Mouse (Mus musculus): ENCODE data around the gene Tanc1. TPM values are rescaled to one million over a fixed set of nuclear protein-coding genes. Genes with fewer than 3 reads are reported as not detected.

The Tanc1 gene
- polyA plus RNA-seq, 1 experiment from 2014 or later: 23.6 TPM

DNA sequence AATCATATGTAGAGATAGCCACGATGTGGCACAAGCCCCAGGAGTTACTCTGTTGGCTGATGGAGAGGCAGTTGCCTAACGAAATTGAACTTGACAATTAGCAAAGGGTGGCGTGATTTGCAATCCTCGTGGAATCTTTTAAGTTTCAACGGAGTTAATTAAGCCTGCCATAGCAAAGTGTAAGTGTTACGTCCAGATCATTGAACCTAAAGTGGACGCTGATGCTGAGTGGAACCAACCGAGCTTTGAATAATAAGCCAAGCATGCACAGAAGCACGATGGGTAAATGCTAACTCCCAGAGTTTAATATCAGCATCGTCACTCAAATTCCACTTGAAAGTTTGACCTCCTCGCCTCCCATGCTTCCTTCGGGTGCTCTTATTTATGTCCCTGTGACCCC lies 149.3 kb downstream of the Tanc1 start:
- H3K27me3 ChIP-seq: no peaks in the 10 kb centered on the region
- no peak overlapping the region for H3K27ac ChIP-seq
- ATAC-seq (ENCODE audit: low FRiP score): no peak
- H3K36me3 ChIP-seq (replicated peaks): 0 out of 2 replicates have a peak, but pooled peaks cover 4% of the 10 kb centered on the region
- H3K9me3 ChIP-seq: no peaks in the 10 kb centered on the region
- no peak overlapping the region for H3K4me2 ChIP-seq
- H3K4me3 ChIP-seq (replicated peaks): no peak overlapping the region
- H3K9ac ChIP-seq: no peak overlapping the region
- H3K4me1 ChIP-seq: peaks cover 12% of the 10 kb centered on the region
- 31% methylated on average over 12 of the region's 12 CpGs for WGBS

- Histone ChIP-seq H3K36me3 (replicated peaks) (0 out of 2 replicates have a peak, but pooled peaks cover 4% of the 10 kb centered on the region), H3K27ac (no peak overlapping the region), H3K9ac (no peak overlapping the region), H3K4me3 (replicated peaks) (no peak overlapping the region), H3K27me3 (no peaks in the 10 kb centered on the region), H3K9me3 (no peaks in the 10 kb centered on the region), H3K4me1 (peaks cover 8% of the 10 kb centered on the region), H3K4me2 (no peak overlapping the region)
- ATAC-seq (ENCODE audit: low FRiP score): no peak
- WGBS: 92% methylated on average over 5 of the region's 5 CpGs
Measured at GRCm38 (mm10) chr2:59762277-59762676, 150.4 kb downstream of the Tanc1 start.

DNA sequence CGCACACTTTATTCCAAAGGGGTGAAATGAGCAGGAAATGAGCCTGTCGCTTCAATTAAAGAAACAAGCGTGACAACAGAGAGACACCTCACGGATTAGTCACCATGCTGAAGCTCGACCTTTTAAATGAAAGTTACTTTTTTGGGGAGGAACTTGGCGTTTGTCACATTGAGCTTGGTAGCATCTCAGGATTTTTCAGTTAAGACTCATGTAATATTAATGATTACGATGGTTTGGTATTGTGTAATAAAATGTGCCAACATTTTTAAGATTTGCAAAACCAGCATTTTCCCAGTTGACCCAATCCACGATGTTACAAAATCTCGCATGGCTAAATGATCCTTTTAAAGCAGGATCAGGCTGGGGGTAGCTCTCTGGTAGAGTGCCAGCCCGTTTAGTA lies 153.8 kb downstream of the Tanc1 start:
- H3K9ac ChIP-seq: no peak overlapping the region
- H3K4me3 ChIP-seq (replicated peaks): no peak overlapping the region
- 72% methylated on average over 10 of the region's 10 CpGs for WGBS
- no peaks in the 10 kb centered on the region for H3K36me3 ChIP-seq (replicated peaks)
- H3K9me3 ChIP-seq: no peaks in the 10 kb centered on the region
- no peak overlapping the region for H3K4me2 ChIP-seq
- no peak overlapping the region for H3K27ac ChIP-seq
- H3K4me1 ChIP-seq: peaks cover 12% of the 10 kb centered on the region
- ATAC-seq (ENCODE audit: low FRiP score): no peak
- H3K27me3 ChIP-seq: no peaks in the 10 kb centered on the region

DNA sequence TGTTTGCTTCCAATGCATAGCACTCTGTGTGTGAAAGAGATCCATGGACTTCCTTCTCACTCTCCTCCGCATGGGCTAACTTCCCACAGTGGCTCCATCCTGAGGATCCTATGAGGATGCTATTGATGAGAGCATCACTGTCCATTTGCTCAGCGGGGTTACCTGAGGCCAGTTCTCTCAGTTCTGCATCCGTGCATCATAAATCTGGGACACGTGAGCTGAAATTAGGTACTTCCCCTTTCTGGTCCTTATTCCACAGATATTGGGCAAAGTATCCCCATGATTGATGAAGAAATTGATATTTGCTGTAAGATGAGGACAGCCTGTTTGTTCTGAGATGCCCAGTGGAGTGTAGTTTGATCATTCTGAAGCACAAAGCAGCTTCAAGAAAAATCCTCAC lies 156.1 kb downstream of the Tanc1 start:
- 93% methylated on average over 4 of the region's 4 CpGs for WGBS
- H3K9me3 ChIP-seq: no peaks in the 10 kb centered on the region
- peaks cover 34% of the 10 kb centered on the region for H3K4me1 ChIP-seq
- H3K9ac ChIP-seq: no peak overlapping the region
- H3K27me3 ChIP-seq: no peaks in the 10 kb centered on the region
- H3K36me3 ChIP-seq (replicated peaks): no peaks in the 10 kb centered on the region
- ATAC-seq (ENCODE audit: low FRiP score): no peak
- no peak overlapping the region for H3K4me2 ChIP-seq
- no peak overlapping the region for H3K4me3 ChIP-seq (replicated peaks)
- no peak overlapping the region for H3K27ac ChIP-seq

DNA sequence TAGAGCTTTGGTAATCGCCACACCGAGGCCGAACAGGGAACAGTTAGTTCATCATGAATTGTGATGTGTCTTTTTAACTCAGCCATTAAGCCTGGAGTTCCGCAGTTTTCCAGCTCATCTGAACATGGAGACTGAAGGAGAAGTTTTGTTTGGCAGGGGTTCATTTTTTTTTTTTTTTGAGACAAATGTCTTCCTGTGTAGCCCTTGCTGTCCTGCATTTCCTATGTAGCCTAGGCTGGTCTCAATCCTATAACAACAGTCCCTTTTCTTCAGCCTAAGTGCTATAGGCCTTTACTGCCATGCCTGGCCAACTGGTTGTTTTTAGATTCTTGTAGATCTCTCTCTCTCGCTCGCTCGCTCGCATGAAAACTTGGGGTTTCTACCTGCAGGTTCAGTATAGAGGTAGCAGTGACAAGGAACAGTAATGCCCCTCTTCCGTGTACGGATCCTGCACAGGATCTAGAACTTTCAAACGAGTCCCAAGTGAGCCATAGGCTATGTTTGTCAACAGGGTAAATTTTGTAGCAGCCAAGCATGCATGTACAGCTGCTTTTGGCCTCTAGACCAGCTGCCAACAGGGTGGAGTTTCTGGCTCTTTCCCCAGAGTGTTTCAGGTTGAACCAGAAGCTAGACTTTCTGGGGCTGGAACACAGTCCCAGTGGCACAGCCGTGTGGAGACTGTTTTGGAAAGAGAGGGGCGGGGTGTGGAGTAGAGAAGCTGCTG lies 157.0 kb downstream of the Tanc1 start:
- Histone ChIP-seq H3K9ac (no peak overlapping the region), H3K4me2 (no peak overlapping the region), H3K4me3 (replicated peaks) (no peak overlapping the region), H3K36me3 (replicated peaks) (no peaks in the 10 kb centered on the region), H3K4me1 (peaks cover 39% of the 10 kb centered on the region), H3K27ac (no peak overlapping the region), H3K27me3 (no peaks in the 10 kb centered on the region), H3K9me3 (no peaks in the 10 kb centered on the region)
- WGBS: 94% methylated on average over 13 of the region's 13 CpGs
- no peak for ATAC-seq (ENCODE audit: low FRiP score)

GRCm38 (mm10) chr2:59769385-59769735 lies 157.5 kb downstream of the Tanc1 start:
- no peak for ATAC-seq (ENCODE audit: low FRiP score)
- Histone ChIP-seq H3K27me3 (no peaks in the 10 kb centered on the region), H3K4me1 (peaks cover 39% of the 10 kb centered on the region), H3K9me3 (no peaks in the 10 kb centered on the region), H3K4me3 (replicated peaks) (no peak overlapping the region), H3K4me2 (no peak overlapping the region), H3K36me3 (replicated peaks) (no peaks in the 10 kb centered on the region), H3K27ac (no peak overlapping the region), H3K9ac (no peak overlapping the region)
- whole genome bisulfite sequencing: 86% methylated on average over 3 of the region's 3 CpGs

DNA sequence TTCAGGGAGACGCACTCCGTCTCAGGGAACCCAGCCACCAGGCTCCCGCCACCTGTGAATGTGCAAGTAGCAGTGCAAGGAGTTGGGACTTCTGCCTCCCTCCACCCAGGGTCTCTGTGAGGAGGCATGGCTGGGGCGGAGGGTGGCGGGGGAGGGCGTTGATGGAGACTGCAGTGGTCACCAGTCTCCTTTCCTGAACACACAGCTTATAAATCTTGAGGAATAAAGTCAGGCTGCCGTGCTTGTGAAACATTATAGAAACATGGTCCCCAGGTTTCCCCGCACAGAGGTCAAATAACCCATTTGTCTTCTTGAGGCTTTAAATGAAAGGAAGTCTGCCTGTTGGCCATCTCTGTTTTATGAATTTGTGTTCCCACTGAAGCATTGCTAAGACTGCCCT lies 159.9 kb downstream of the Tanc1 start:
- Histone ChIP-seq H3K9ac (no peak overlapping the region), H3K9me3 (no peaks in the 10 kb centered on the region), H3K27ac (no peak overlapping the region), H3K4me1 (peaks cover 35% of the 10 kb centered on the region), H3K36me3 (replicated peaks) (no peaks in the 10 kb centered on the region), H3K4me2 (no peak overlapping the region), H3K4me3 (replicated peaks) (no peak overlapping the region), H3K27me3 (no peaks in the 10 kb centered on the region)
- 76% methylated on average over 8 of the region's 8 CpGs for WGBS
- ATAC-seq (ENCODE audit: low FRiP score): no peak; the same call in 1 of the 2 replicates

GRCm38 (mm10) chr2:59772261-59772683 lies 160.4 kb downstream of the Tanc1 start:
- Histone ChIP-seq H3K4me2 (no peak overlapping the region), H3K27ac (no peak overlapping the region), H3K9me3 (no peaks in the 10 kb centered on the region), H3K4me3 (replicated peaks) (no peak overlapping the region), H3K4me1 (peaks cover 35% of the 10 kb centered on the region), H3K27me3 (no peaks in the 10 kb centered on the region), H3K9ac (no peak overlapping the region), H3K36me3 (replicated peaks) (no peaks in the 10 kb centered on the region)
- WGBS: 34% methylated on average over 12 of the region's 12 CpGs
- ATAC-seq (ENCODE audit: low FRiP score): peak; percentile 33; the same call in 1 of the 2 replicates

- 90% methylated on average over 6 of the region's 6 CpGs for WGBS
- ATAC-seq (ENCODE audit: low FRiP score): no peak
- H3K9me3 ChIP-seq: no peaks in the 10 kb centered on the region
- no peak overlapping the region for H3K27ac ChIP-seq
- H3K4me1 ChIP-seq: peaks cover 35% of the 10 kb centered on the region
- H3K27me3 ChIP-seq: no peaks in the 10 kb centered on the region
- no peak overlapping the region for H3K9ac ChIP-seq
- no peak overlapping the region for H3K4me2 ChIP-seq
- no peak overlapping the region for H3K4me3 ChIP-seq (replicated peaks)
- no peaks in the 10 kb centered on the region for H3K36me3 ChIP-seq (replicated peaks)
Measured at GRCm38 (mm10) chr2:59774374-59774773, 162.5 kb downstream of the Tanc1 start.

GRCm38 (mm10) chr2:59775148-59775547 lies 163.3 kb downstream of the Tanc1 start:
- no peak overlapping the region for H3K4me3 ChIP-seq (replicated peaks)
- H3K4me2 ChIP-seq: no peak overlapping the region
- H3K4me1 ChIP-seq: peaks cover 35% of the 10 kb centered on the region
- 66% methylated on average over 5 of the region's 5 CpGs for WGBS
- H3K36me3 ChIP-seq (replicated peaks): no peaks in the 10 kb centered on the region
- H3K27me3 ChIP-seq: no peaks in the 10 kb centered on the region
- H3K9ac ChIP-seq: no peak overlapping the region
- no peak overlapping the region for H3K27ac ChIP-seq
- no peak for ATAC-seq (ENCODE audit: low FRiP score)
- H3K9me3 ChIP-seq: no peaks in the 10 kb centered on the region

GRCm38 (mm10) chr2:59775820-59776219 lies 164.0 kb downstream of the Tanc1 start:
- no peaks in the 10 kb centered on the region for H3K36me3 ChIP-seq (replicated peaks)
- H3K4me2 ChIP-seq: no peak overlapping the region
- no peak for ATAC-seq (ENCODE audit: low FRiP score)
- WGBS: 78% methylated on average over 6 of the region's 6 CpGs
- H3K4me1 ChIP-seq: peaks cover 30% of the 10 kb centered on the region
- no peaks in the 10 kb centered on the region for H3K27me3 ChIP-seq
- H3K27ac ChIP-seq: no peak overlapping the region
- H3K4me3 ChIP-seq (replicated peaks): no peak overlapping the region
- H3K9ac ChIP-seq: no peak overlapping the region
- no peaks in the 10 kb centered on the region for H3K9me3 ChIP-seq

DNA sequence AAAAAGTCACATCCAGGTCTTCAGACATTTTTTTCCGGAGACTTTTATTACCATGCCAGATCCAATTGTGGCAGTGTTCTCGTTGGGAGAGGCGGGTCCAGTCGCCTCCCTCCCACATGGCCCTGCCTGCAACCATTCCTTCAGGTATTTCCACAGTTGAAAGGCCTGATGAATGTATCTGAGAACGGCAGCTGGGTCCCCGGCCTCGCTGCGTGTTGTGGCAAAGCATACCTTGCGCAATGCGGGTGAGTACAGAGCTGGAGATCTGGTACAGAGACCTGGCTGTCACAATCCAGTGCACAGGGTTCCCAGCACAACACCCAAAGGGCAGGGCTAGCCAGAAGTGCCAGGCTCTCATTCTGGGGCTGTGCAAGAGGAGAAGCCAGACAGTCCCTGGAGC lies 167.5 kb downstream of the Tanc1 start:
- WGBS: 87% methylated on average over 10 of the region's 10 CpGs
- Histone ChIP-seq H3K4me3 (replicated peaks) (no peak overlapping the region), H3K9ac (no peak overlapping the region), H3K27ac (no peak overlapping the region), H3K4me1 (peaks cover 7% of the 10 kb centered on the region; the same call in 1 of the 2 replicates), H3K9me3 (no peaks in the 10 kb centered on the region), H3K27me3 (no peaks in the 10 kb centered on the region), H3K4me2 (no peak overlapping the region), H3K36me3 (replicated peaks) (no peaks in the 10 kb centered on the region)
- no peak for ATAC-seq (ENCODE audit: low FRiP score)

GRCm38 (mm10) chr2:59780240-59780639 lies 168.4 kb downstream of the Tanc1 start:
- Histone ChIP-seq H3K9ac (no peak overlapping the region), H3K4me1 (peaks cover 4% of the 10 kb centered on the region; the same call in 1 of the 2 replicates), H3K9me3 (no peaks in the 10 kb centered on the region), H3K27me3 (no peaks in the 10 kb centered on the region), H3K27ac (no peak overlapping the region), H3K4me3 (replicated peaks) (no peak overlapping the region), H3K4me2 (no peak overlapping the region), H3K36me3 (replicated peaks) (0 out of 2 replicates have a peak, but pooled peaks cover under 1% of the 10 kb centered on the region)
- no peak for ATAC-seq (ENCODE audit: low FRiP score)
- 83% methylated on average over 5 of the region's 5 CpGs for WGBS

All from forebrain, embryonic 12.5 days (tissue).